Mouse (Mus musculus): ENCODE data around the gene Ank2.

GRCm38 (mm10) chr3:127460891-127461437 lies 38.2 kb downstream of the Ank2 start:
- TF ChIP-seq CTCF (conservative IDR thresholded peaks at IDR 0.05; ENCODE audit: insufficient read depth, insufficient read length, low read depth, low read length) (no peak), POLR2A (IDR thresholded peaks at IDR 0.05; ENCODE audit: low read depth, low read length) (no peak)

Data from kidney, adult 2 months (tissue).